In genomic region chr16:94094251-94095108, GRCm38 (mm10) we compare ENCODE assay signal across 13 mouse cellular contexts. TPM values are rescaled to one million over a fixed set of nuclear protein-coding genes. Genes with fewer than 3 reads are reported as not detected.
DNase-seq lines count a peak whose midpoint lies in the region; ATAC-seq and TF ChIP-seq lines count a peak whose summit lies in the region.
"Had no signal": no experiment of that assay in that cellular context is flagged by ENCODE, and none has a peak within 500 bp of the region (broad histone marks: within the 10 kb centered on the region; RNA-seq: fewer than 3 reads in every experiment).

No protein-coding gene starts in this region.

- H3K9ac ChIP-seq in forebrain, embryonic 14.5 days (ENCODE audit: low read length): no peak overlapping the region
- no peak overlapping the region for H3K9ac ChIP-seq in forebrain, postnatal 0 days
- 0 out of 2 replicates have a peak overlapping the region, but pooled peaks have one; percentile 26 for H3K9ac ChIP-seq in kidney, embryonic 16.5 days (replicated peaks; ENCODE audit: low read length)
- H3K9ac ChIP-seq in limb, embryonic 13.5 days: no peak overlapping the region
- H3K9ac ChIP-seq: embryonic facial prominence, embryonic 15.5 days; liver, embryonic 15.5 days had no signal

- DNase-seq in forebrain, embryonic 14.5 days (ENCODE audit: low spot score): no peak
- no peak for DNase-seq in forebrain, postnatal 0 days
- no peak for DNase-seq in kidney, postnatal 25 days
- peak; percentile 51 for DNase-seq in ZHBTc4 (ENCODE audit: low read depth, low spot score)
- DNase-seq in B cell, adult 2 months: no peak
- DNase-seq in adrenal gland, postnatal 4 days (ENCODE audit: low spot score in 2 of 2): no peak
- DNase-seq: cerebellum, adult 18-20 months had no signal

- no peaks in the 10 kb centered on the region for H3K4me1 ChIP-seq in forebrain, embryonic 14.5 days (ENCODE audit: control insufficient read depth, insufficient read depth, low read length)
- no peaks in the 10 kb centered on the region for H3K4me1 ChIP-seq in forebrain, postnatal 0 days (ENCODE audit: insufficient read depth)
- H3K4me1 ChIP-seq in kidney, embryonic 16.5 days (ENCODE audit: insufficient read depth, low read length): 0 out of 2 replicates have a peak, but pooled peaks cover 5% of the 10 kb centered on the region
- H3K4me1 ChIP-seq in limb, embryonic 13.5 days: peaks cover 40% of the 10 kb centered on the region

- no peaks in the 10 kb centered on the region for H3K36me3 ChIP-seq in forebrain, embryonic 14.5 days (ENCODE audit: control insufficient read depth, insufficient read depth, low read length)
- no peaks in the 10 kb centered on the region for H3K36me3 ChIP-seq in forebrain, postnatal 0 days (ENCODE audit: insufficient read depth)
- H3K36me3 ChIP-seq in kidney, embryonic 16.5 days (ENCODE audit: insufficient read depth, low read length): no peaks in the 10 kb centered on the region
- no peaks in the 10 kb centered on the region for H3K36me3 ChIP-seq in limb, embryonic 13.5 days
- H3K36me3 ChIP-seq: embryonic facial prominence, embryonic 15.5 days; liver, embryonic 15.5 days had no signal

- no peak overlapping the region for H3K4me2 ChIP-seq in forebrain, embryonic 14.5 days (ENCODE audit: low read length)
- H3K4me2 ChIP-seq in forebrain, postnatal 0 days (ENCODE audit: low read depth): no peak overlapping the region
- H3K4me2 ChIP-seq in kidney, embryonic 16.5 days (replicated peaks; ENCODE audit: low read depth, low read length): no peak overlapping the region; the same call in 1 of the 2 replicates
- peak overlapping the region; percentile 27 for H3K4me2 ChIP-seq in limb, embryonic 13.5 days (replicated peaks)
- H3K4me2 ChIP-seq: embryonic facial prominence, embryonic 15.5 days; liver, embryonic 15.5 days had no signal

- TF ChIP-seq CTCF in forebrain, postnatal 0 days (IDR thresholded peaks at IDR 0.05; ENCODE audit: low read depth): no peak

- no peak overlapping the region for H3K27ac ChIP-seq in forebrain, embryonic 14.5 days (ENCODE audit: low read depth, low read length)
- no peak overlapping the region for H3K27ac ChIP-seq in forebrain, postnatal 0 days (ENCODE audit: low read depth, low read length)
- H3K27ac ChIP-seq in kidney, embryonic 16.5 days (ENCODE audit: low read length): no peak overlapping the region
- H3K27ac ChIP-seq in limb, embryonic 13.5 days: no peak overlapping the region
- H3K27ac ChIP-seq: embryonic facial prominence, embryonic 15.5 days; liver, embryonic 15.5 days had no signal

- WGBS in forebrain, embryonic 14.5 days: under 1% methylated on average over 48 of the region's 48 CpGs
- 3% methylated on average over 48 of the region's 48 CpGs for WGBS in forebrain, postnatal 0 days
- 1% methylated on average over 48 of the region's 48 CpGs for WGBS in kidney, embryonic 16.5 days
- 3% methylated on average over 48 of the region's 48 CpGs for WGBS in limb, embryonic 13.5 days

- H3K27me3 ChIP-seq in forebrain, embryonic 14.5 days (replicated peaks; ENCODE audit: control insufficient read depth, insufficient read depth, low read length): peaks cover 92% of the 10 kb centered on the region
- peaks cover 80% of the 10 kb centered on the region for H3K27me3 ChIP-seq in forebrain, postnatal 0 days (ENCODE audit: insufficient read depth, low read length)
- H3K27me3 ChIP-seq in kidney, embryonic 16.5 days (ENCODE audit: insufficient read depth, low read length): peaks cover 94% of the 10 kb centered on the region
- peaks cover 94% of the 10 kb centered on the region for H3K27me3 ChIP-seq in limb, embryonic 13.5 days

- peak; percentile 29; the same call in 1 of the 2 replicates for ATAC-seq in forebrain, embryonic 14.5 days
- no peak for ATAC-seq in forebrain, postnatal 0 days
- no peak for ATAC-seq in kidney, embryonic 16.5 days (ENCODE audit: low FRiP score, low TSS enrichment)
- no peak for ATAC-seq in limb, embryonic 13.5 days (ENCODE audit: low FRiP score, low read depth)
- ATAC-seq: inflammation-experienced regulatory T-cells, adult 6 months had no signal

- H3K4me3 ChIP-seq in forebrain, embryonic 14.5 days (ENCODE audit: low read depth, low read length): no peak overlapping the region
- no peak overlapping the region for H3K4me3 ChIP-seq in forebrain, postnatal 0 days (ENCODE audit: low read depth, low read length)
- no peak overlapping the region for H3K4me3 ChIP-seq in kidney, embryonic 16.5 days (ENCODE audit: low read length)
- peak overlapping the region; percentile 20 for H3K4me3 ChIP-seq in limb, embryonic 13.5 days
- H3K4me3 ChIP-seq: embryonic facial prominence, embryonic 15.5 days; liver, embryonic 15.5 days had no signal

- no peaks in the 10 kb centered on the region for H3K9me3 ChIP-seq in forebrain, embryonic 14.5 days (replicated peaks; ENCODE audit: control insufficient read depth, low read length)
- H3K9me3 ChIP-seq in forebrain, postnatal 0 days (ENCODE audit: low read length): no peaks in the 10 kb centered on the region
- H3K9me3 ChIP-seq in kidney, embryonic 16.5 days (ENCODE audit: low read length): no peaks in the 10 kb centered on the region
- no peaks in the 10 kb centered on the region for H3K9me3 ChIP-seq in limb, embryonic 13.5 days
- H3K9me3 ChIP-seq: embryonic facial prominence, embryonic 15.5 days; liver, embryonic 15.5 days had no signal

RNA-seq across cellular contexts. Expression of gene Sim2, which starts 9.7 kb away (rescaled TPM):
- polyA plus RNA-seq in forebrain, embryonic 14.5 days (2014; fragmentation: Nextera tagmentation; extraction: Ambion mirVana): 0.12 and 0.29 TPM in 2 replicates
- 0.08 and 0.29 TPM in 2 replicates for total RNA-seq in forebrain, postnatal 0 days (2014; rRNA removed)
- polyA plus RNA-seq in forebrain, postnatal 0 days (2015; fragmentation: Nextera tagmentation; extraction: Ambion mirVana): 0.04 and 0.27 TPM in 2 replicates
- 1.3 and 1.7 TPM in 2 replicates for polyA plus RNA-seq in kidney, embryonic 16.5 days (2015; fragmentation: Nextera tagmentation; extraction: Ambion mirVana)
- polyA plus RNA-seq in limb, embryonic 13.5 days (2015; fragmentation: Nextera tagmentation; extraction: Ambion mirVana): 1.4 and 2.2 TPM in 2 replicates
- 1 to 10 TPM in 1 of 2 experiments, not detected in 1; 3.5 TPM for total RNA-seq in adrenal gland, postnatal 4 days (2021)
- polyA plus RNA-seq: inflammation-experienced regulatory T-cells, adult 6 months; liver, embryonic 15.5 days; small intestine, adult 2 months had no signal
